11 mouse cellular contexts compared by ENCODE assay signal in the genomic region with DNA sequence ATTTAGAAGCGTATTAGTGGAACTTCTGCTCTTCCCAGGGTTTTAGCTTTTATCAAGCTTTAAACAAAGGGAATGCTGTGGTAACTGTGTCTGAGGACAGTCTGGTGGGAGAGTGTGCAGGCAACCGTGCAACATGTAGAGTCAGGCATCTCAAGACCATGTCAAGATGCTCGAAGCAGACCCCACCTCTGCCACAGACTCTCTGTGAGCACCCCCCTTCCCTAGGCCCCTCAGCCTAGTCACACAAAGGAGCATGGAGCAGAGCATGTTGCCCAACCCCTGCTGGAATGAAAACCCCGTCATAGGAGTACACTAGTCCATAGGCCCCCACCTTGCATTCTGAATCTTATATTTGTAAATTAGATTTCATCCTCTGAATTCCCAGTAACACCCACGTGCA. TPM values are rescaled to one million over a fixed set of nuclear protein-coding genes. Genes with fewer than 3 reads are reported as not detected.
DNase-seq lines count a peak whose midpoint lies in the region; ATAC-seq and TF ChIP-seq lines count a peak whose summit lies in the region.
"Had no signal": no experiment of that assay in that cellular context is flagged by ENCODE, and none has a peak within 500 bp of the region (broad histone marks: within the 10 kb centered on the region; RNA-seq: fewer than 3 reads in every experiment).

No protein-coding gene starts in this region.

- 63% methylated on average over 5 of the region's 5 CpGs for WGBS in hindbrain, embryonic 14.5 days
- WGBS in hindbrain, embryonic 16.5 days, result 66% methylated on average over 5 of the region's 5 CpGs
- 55% methylated on average over 5 of the region's 5 CpGs for WGBS in lung, embryonic 14.5 days
- 36% methylated on average over 5 of the region's 5 CpGs for WGBS in heart, embryonic 16.5 days

- 0 out of 2 replicates have a peak, but pooled peaks have one; percentile 20 for ATAC-seq in cerebellum, adult (ENCODE audit: insufficient number of reproducible peaks, low FRiP score, low TSS enrichment)
- no peak for ATAC-seq in hindbrain, embryonic 14.5 days (ENCODE audit: low FRiP score)
- no peak for ATAC-seq in hindbrain, embryonic 16.5 days
- 0 out of 2 replicates have a peak, but pooled peaks have one; percentile 50 for ATAC-seq in lung, embryonic 14.5 days (ENCODE audit: insufficient read depth)
- ATAC-seq in heart, embryonic 16.5 days (replicated peaks; ENCODE audit: extremely low read depth, insufficient read depth, low FRiP score), result no peak; the same call in 1 of the 2 replicates

- H3K9me3 ChIP-seq in hindbrain, embryonic 14.5 days (ENCODE audit: control insufficient read depth, low read length), result no peaks in the 10 kb centered on the region
- no peaks in the 10 kb centered on the region for H3K9me3 ChIP-seq in hindbrain, embryonic 16.5 days (ENCODE audit: control insufficient read depth, low read length)
- H3K9me3 ChIP-seq in lung, embryonic 14.5 days (ENCODE audit: low read depth, low read length), result no peaks in the 10 kb centered on the region
- H3K9me3 ChIP-seq in heart, embryonic 16.5 days (replicated peaks; ENCODE audit: control insufficient read depth, low read length), result no peaks in the 10 kb centered on the region

- no peak overlapping the region for H3K4me3 ChIP-seq in hindbrain, embryonic 14.5 days (replicated peaks; ENCODE audit: low read length)
- H3K4me3 ChIP-seq in hindbrain, embryonic 16.5 days (ENCODE audit: low read length), result no peak overlapping the region
- H3K4me3 ChIP-seq in lung, embryonic 14.5 days (ENCODE audit: low read depth, low read length), result no peak overlapping the region
- H3K4me3 ChIP-seq in heart, embryonic 16.5 days (ENCODE audit: low read length), result no peak overlapping the region

- no peaks in the 10 kb centered on the region for H3K4me1 ChIP-seq in hindbrain, embryonic 14.5 days (replicated peaks; ENCODE audit: control insufficient read depth, insufficient read depth, low read length)
- H3K4me1 ChIP-seq in hindbrain, embryonic 16.5 days (ENCODE audit: control insufficient read depth, insufficient read depth, low read depth, low read length), result no peaks in the 10 kb centered on the region
- H3K4me1 ChIP-seq in lung, embryonic 14.5 days (ENCODE audit: insufficient read depth), result peaks cover 4% of the 10 kb centered on the region; the same call in 1 of the 2 replicates
- peaks cover 22% of the 10 kb centered on the region for H3K4me1 ChIP-seq in heart, embryonic 16.5 days (ENCODE audit: control insufficient read depth, insufficient read depth, low read length)

- H3K36me3 ChIP-seq in hindbrain, embryonic 14.5 days (replicated peaks; ENCODE audit: control insufficient read depth, insufficient read depth), result no peaks in the 10 kb centered on the region
- H3K36me3 ChIP-seq in hindbrain, embryonic 16.5 days (ENCODE audit: control insufficient read depth, insufficient read depth, low read length), result no peaks in the 10 kb centered on the region
- no peaks in the 10 kb centered on the region for H3K36me3 ChIP-seq in lung, embryonic 14.5 days (ENCODE audit: insufficient read depth)
- no peaks in the 10 kb centered on the region for H3K36me3 ChIP-seq in heart, embryonic 16.5 days (ENCODE audit: control insufficient read depth, insufficient read depth)
- H3K36me3 ChIP-seq: G1E had no signal

- H3K9ac ChIP-seq in hindbrain, embryonic 14.5 days, result no peak overlapping the region
- H3K9ac ChIP-seq in hindbrain, embryonic 16.5 days (ENCODE audit: low read depth, low read length), result no peak overlapping the region
- H3K9ac ChIP-seq in lung, embryonic 14.5 days, result no peak overlapping the region
- peak overlapping the region; percentile 63 for H3K9ac ChIP-seq in heart, embryonic 16.5 days (ENCODE audit: low read length)

- TF ChIP-seq CTCF in lung, embryonic 14.5 days (IDR thresholded peaks at IDR 0.05; ENCODE audit: low read depth), result no peak

- H3K27me3 ChIP-seq in hindbrain, embryonic 14.5 days (ENCODE audit: control insufficient read depth, insufficient read depth, low read length), result no peaks in the 10 kb centered on the region
- no peaks in the 10 kb centered on the region for H3K27me3 ChIP-seq in hindbrain, embryonic 16.5 days (replicated peaks; ENCODE audit: control insufficient read depth, insufficient read depth, low read length)
- H3K27me3 ChIP-seq in lung, embryonic 14.5 days (ENCODE audit: insufficient read depth, low read length), result no peaks in the 10 kb centered on the region
- H3K27me3 ChIP-seq in heart, embryonic 16.5 days (ENCODE audit: control insufficient read depth, insufficient read depth, low read length), result no peaks in the 10 kb centered on the region

- no peak overlapping the region for H3K4me2 ChIP-seq in hindbrain, embryonic 14.5 days (replicated peaks)
- no peak overlapping the region for H3K4me2 ChIP-seq in hindbrain, embryonic 16.5 days (ENCODE audit: low read length)
- H3K4me2 ChIP-seq in lung, embryonic 14.5 days, result no peak overlapping the region
- peak overlapping the region; percentile 41 for H3K4me2 ChIP-seq in heart, embryonic 16.5 days (ENCODE audit: low read depth, low read length)

- no peak for DNase-seq in cerebellum, adult 18-20 months
- no peak for DNase-seq in hindbrain, embryonic 14.5 days (ENCODE audit: low spot score)
- no peak for DNase-seq in lung, embryonic 14.5 days
- DNase-seq in lung, postnatal 4 days, result no peak
- no peak for DNase-seq in thymus, postnatal 4 days
- DNase-seq: cerebellum, adult 11 months; retina, postnatal 1 day had no signal

- H3K27ac ChIP-seq in hindbrain, embryonic 14.5 days, result 0 out of 2 replicates have a peak overlapping the region, but pooled peaks have one; percentile 16
- no peak overlapping the region for H3K27ac ChIP-seq in hindbrain, embryonic 16.5 days (ENCODE audit: low read depth, low read length)
- H3K27ac ChIP-seq in lung, embryonic 14.5 days (ENCODE audit: low read depth), result no peak overlapping the region
- H3K27ac ChIP-seq in heart, embryonic 16.5 days (ENCODE audit: low read length), result peak overlapping the region; percentile 92

RNA-seq across cellular contexts. Expression of a gene that starts 13.8 kb away (rescaled TPM):
- 4.4 and 5.0 TPM in 2 replicates for polyA plus RNA-seq in hindbrain, embryonic 14.5 days (2014; fragmentation: Nextera tagmentation; extraction: Ambion mirVana)
- polyA plus RNA-seq in hindbrain, embryonic 16.5 days (2015; fragmentation: Nextera tagmentation; extraction: Ambion mirVana), result 3.4 and 4.0 TPM in 2 replicates
- polyA plus RNA-seq in lung, embryonic 14.5 days (2014; fragmentation: Nextera tagmentation; extraction: Ambion mirVana), result 12.5 and 14.2 TPM in 2 replicates
- 5.4 and 8.2 TPM in 2 replicates for polyA plus RNA-seq in heart, embryonic 16.5 days (2015; fragmentation: Nextera tagmentation; extraction: Ambion mirVana)
- polyA plus RNA-seq: G1E had no signal

Comparison
In these comparisons a context has a peak if more than half of its experiments do, and no peak if none do; other contexts are left out.
1. H3K27ac ChIP-seq: peak in hindbrain, embryonic 14.5 days (single experiment) and heart, embryonic 16.5 days (single experiment); none in hindbrain, embryonic 16.5 days (single experiment) and lung, embryonic 14.5 days (single experiment).
2. ATAC-seq: peak in cerebellum, adult (single experiment) and lung, embryonic 14.5 days (single experiment); none in hindbrain, embryonic 14.5 days (single experiment), hindbrain, embryonic 16.5 days (single experiment) and heart, embryonic 16.5 days (single experiment).